In the genomic region with DNA sequence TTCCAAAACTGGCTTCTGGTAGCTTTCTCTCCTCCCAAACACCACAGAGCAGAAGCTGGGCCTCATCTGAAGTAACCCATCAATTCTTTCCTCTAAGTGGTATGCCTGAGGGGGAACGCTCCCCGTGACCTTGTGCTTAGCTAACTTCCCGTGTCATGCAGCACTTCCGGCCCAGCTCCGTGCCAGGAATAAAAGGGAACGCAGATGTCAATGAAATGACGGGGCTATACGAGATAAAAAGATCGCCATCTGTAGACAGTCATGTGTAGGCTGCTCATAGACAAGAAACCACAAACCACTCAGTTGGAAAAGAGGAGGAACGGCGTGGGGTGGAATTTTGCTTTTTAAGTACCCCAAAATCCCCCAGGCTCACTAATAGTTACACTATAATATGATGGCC, we compare ENCODE assay signal across 7 mouse cellular contexts.
DNase-seq lines count a peak whose midpoint lies in the region; ATAC-seq and TF ChIP-seq lines count a peak whose summit lies in the region.

No protein-coding gene starts in this region.

- H3K36me3 ChIP-seq in lung, embryonic 14.5 days (ENCODE audit: insufficient read depth), result no peaks in the 10 kb centered on the region
- H3K36me3 ChIP-seq in heart, embryonic 10.5 days, result no peaks in the 10 kb centered on the region

- no peak overlapping the region for H3K4me2 ChIP-seq in lung, embryonic 14.5 days

- H3K27me3 ChIP-seq in lung, embryonic 14.5 days (ENCODE audit: insufficient read depth, low read length), result no peaks in the 10 kb centered on the region
- H3K27me3 ChIP-seq in heart, embryonic 10.5 days (ENCODE audit: insufficient read depth, poor library complexity, severe bottlenecking), result no peaks in the 10 kb centered on the region

- peak overlapping the region; percentile 37; the same call in 1 of the 2 replicates for H3K27ac ChIP-seq in lung, embryonic 14.5 days (ENCODE audit: low read depth)
- H3K27ac ChIP-seq in heart, embryonic 10.5 days, result peak overlapping the region; percentile 63; the same call in 1 of the 2 replicates

- no peak for ATAC-seq in lung, embryonic 14.5 days (ENCODE audit: insufficient read depth)

- peaks cover 9% of the 10 kb centered on the region for H3K4me1 ChIP-seq in lung, embryonic 14.5 days (ENCODE audit: insufficient read depth)
- H3K4me1 ChIP-seq in heart, embryonic 10.5 days, result peaks cover 38% of the 10 kb centered on the region

- no peaks in the 10 kb centered on the region for H3K9me3 ChIP-seq in lung, embryonic 14.5 days (ENCODE audit: low read depth, low read length)
- no peaks in the 10 kb centered on the region for H3K9me3 ChIP-seq in heart, embryonic 10.5 days

- WGBS in lung, embryonic 14.5 days, result 25% methylated on average over 11 of the region's 11 CpGs
- WGBS in heart, embryonic 10.5 days, result 55% methylated on average over 11 of the region's 11 CpGs

- no peak overlapping the region for H3K9ac ChIP-seq in lung, embryonic 14.5 days

- peak; percentile 62 for DNase-seq in lung, embryonic 14.5 days
- DNase-seq in lung, postnatal 25 days (ENCODE audit: low spot score), result no peak
- no peak for DNase-seq in heart, embryonic 10.5 days (ENCODE audit: low spot score)
- DNase-seq in layer of hippocampus, postnatal 36 days, result peak; percentile 27
- no peak for DNase-seq in Muller cell, postnatal 12 days (ENCODE audit: inconsistent ontology term)
- no peak for DNase-seq in gastrocnemius, adult 18-20 months (ENCODE audit: low spot score)
- no peak for DNase-seq in right cerebral cortex, postnatal 4 days

- H3K4me3 ChIP-seq in lung, embryonic 14.5 days (ENCODE audit: low read depth, low read length), result no peak overlapping the region
- H3K4me3 ChIP-seq in heart, embryonic 10.5 days, result no peak overlapping the region

- no peak for TF ChIP-seq CTCF in lung, embryonic 14.5 days (IDR thresholded peaks at IDR 0.05; ENCODE audit: low read depth)

Comparison
In these comparisons a context has a peak if more than half of its experiments do, and no peak if none do; other contexts are left out.
1. DNase-seq: peak in lung, embryonic 14.5 days (single experiment) and layer of hippocampus, postnatal 36 days (2 of 2); none in lung, postnatal 25 days (single experiment), heart, embryonic 10.5 days (single experiment), Muller cell, postnatal 12 days (single experiment), gastrocnemius, adult 18-20 months (single experiment) and right cerebral cortex, postnatal 4 days (single experiment).